Mouse (Mus musculus) mesoderm, embryonic 11.5 days (tissue): ENCODE results near the gene Eps8l2.

ENCODE experiments used
- DNase-seq: peaks from one replicate; pipeline ENCODE4 v3.0.0-alpha.2; 2012; ENCODE audit warnings: low read depth, low spot score

Gene Eps8l2

GRCm38 (mm10) chr7:141338576-141339131 lies at the start of gene Eps8l2:
Gene Eps8l2, plus strand, starts transcription at chr7:141338880.
- DNase-seq = no peak

DNA sequence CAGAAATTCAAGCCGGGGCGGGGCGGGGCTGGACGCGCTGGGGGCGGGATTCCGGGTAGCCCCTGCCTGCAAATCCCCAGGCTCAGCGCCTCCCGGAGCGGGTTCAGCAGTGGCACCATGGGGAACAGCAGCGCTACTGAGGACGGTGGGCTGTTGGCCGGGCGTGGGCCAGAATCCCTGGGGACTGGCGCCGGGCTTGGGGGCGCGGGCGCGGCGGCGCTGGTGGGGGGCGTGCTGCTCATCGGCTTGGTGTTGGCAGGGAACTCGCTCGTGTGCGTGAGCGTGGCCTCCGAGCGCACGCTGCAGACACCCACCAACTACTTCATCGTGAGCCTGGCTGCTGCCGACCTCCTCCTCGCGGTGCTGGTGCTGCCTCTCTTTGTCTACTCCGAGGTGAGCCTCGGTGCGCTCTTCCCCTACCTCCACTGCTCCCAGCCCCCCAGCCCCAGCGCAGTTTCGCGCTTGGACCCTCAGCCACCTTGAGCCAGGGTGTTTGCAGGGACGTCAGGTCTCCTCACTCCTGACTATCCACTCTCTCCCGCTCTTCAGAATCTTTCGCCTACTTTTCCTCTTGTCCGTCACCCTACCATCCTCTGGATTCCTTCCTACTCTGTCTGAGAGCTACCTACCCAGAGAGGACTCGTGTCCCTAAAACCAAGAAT lies 46.6 kb upstream of the Eps8l2 start, which contains the start of gene Drd4:
Gene Drd4, plus strand, starts transcription at position 86 of the 662 bp plus-strand sequence.
- peak; percentile 65 for DNase-seq

DNA sequence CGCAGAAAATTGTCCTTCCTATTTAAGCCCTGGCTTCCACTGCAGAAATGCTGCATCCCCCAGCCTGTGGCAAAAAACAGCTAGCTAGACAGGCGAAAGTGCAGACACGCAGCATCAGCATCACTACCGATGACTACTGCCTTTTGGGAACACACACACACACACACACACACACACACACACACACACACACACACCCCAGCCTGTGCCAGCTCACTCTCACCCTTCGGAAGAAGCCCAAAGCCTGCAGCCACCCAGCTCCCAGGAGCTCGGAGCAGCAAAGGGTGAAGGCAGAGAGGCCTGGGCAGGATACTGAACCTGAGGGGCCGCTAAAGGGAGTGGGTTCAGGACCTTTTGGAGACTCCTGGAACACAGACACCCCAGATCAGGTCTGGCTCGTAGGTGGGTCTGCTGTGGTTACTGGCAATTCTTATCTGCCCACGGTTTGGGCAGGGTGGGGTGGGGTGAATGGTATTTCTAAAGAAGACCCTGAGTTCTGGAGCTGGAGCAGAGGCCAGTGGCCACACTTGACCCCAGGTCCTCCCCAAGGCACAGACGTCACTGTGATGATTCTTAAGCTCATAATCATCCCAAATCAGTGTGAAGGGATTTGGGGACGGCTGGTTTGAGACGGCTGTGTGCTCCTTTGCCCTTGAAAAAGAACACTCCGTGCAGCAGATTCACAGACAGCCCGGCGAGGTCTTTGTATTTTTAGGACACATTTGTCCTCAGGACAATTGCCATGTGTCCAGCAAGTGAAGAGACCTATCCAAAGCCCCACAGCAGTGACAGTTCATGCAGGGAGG lies 45.9 kb upstream of the Eps8l2 start:
- no peak for DNase-seq

- peak; percentile 64 for DNase-seq
Measured at GRCm38 (mm10) chr7:141293852-141294471, 44.7 kb upstream of the Eps8l2 start.

- no peak for DNase-seq
Measured at GRCm38 (mm10) chr7:141294479-141294878, 44.2 kb upstream of the Eps8l2 start.

DNA sequence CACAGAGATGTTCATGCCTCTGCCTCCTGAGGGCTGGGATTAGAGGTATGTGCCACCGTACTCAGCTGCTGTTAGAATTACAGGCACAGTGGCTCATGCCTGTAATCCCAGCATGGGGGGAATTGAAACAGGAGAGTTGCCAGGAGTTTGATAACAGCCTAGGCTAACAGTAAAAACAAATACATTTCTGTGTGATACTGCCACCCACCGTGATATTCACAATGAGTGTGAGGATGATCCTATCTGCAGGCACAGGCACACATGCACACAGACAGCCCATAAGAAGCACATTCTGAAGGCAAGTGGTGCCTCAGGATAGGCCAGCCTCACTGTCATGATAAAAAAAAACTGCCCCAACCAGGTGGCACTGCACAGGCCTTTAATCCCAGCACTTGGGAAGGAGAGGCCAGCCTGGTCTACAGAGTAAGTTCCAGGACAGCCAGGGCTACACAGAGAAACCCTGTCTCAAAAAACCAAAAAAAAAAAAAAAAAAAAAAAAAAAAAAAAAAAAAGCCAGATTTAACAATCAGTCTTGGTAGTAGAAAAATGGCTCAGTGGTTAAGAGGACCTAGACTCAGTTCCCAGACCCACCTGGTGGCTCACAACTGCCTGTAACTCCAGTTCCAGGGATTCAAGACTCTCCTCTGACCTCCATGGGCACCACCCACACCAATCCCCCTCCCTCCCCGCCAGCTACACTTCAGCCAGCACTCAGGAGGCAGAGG lies 40.6 kb upstream of the Eps8l2 start:
- no peak for DNase-seq

DNA sequence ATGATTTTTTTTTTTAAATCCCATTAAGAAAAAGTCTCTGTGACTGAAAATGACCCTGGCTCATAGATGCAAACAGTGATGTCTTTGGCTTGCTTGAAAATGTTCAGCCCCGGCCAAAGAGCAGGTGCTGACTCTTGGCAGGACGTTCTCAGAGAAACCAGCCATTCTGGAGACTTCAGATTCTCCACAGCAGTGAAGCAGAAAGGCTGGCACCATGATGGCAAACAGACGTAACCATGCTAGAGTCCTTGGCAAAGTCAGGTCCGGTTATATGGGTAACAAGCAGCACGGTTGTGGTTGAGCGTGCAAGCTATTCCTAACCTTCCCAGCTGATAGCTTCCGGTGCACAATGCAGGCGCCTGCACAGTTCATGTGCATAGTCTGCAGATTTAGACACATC lies 39.5 kb upstream of the Eps8l2 start:
- no peak for DNase-seq

DNA sequence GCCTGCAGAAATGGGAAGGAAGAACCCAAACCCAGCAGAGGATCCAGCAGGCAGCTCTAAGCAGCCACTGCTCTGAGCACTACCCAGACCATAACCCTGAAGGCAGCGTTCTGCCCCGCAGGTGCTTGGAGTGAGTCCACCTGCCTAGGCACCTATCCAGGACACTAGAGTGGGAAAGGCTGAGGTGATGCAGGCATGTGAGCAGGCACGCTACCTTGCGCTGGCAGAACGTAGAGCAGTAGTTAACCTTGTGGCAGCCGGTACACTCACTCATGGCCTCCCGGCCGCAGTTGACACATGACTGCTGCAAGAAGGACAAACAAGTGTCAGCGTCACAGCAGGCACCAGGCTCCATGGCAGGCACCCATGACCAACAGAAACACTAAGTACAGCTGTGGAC lies 37.3 kb upstream of the Eps8l2 start:
- no peak for DNase-seq

DNA sequence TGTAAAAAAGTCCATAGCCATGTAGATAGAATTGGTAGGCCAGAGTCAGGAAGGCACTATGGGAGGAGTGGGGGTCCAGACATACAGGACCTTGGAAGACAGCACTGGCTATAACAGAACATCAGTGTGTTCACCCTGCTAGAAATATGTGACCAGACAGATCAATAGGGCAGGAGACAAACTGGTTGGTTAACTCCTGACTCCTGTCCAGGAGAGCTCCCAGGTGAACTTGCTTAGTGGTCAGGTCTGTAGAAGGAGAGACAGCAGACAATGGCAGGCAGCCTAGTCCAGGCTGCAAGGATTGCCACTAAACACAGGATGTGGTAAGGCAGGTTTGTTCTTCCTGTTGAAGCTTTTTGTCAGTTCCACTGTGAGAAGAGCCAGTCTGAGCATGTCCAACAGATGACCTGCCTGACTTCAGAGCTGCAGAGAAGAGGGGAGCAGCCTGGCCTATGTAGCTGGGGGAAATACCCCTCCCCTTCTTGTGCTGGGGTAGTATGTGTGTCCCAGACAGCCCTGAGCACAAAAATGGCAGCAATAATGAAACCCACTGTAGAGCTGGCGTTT lies 35.9 kb upstream of the Eps8l2 start:
- DNase-seq = no peak

- DNase-seq = no peak
Measured at GRCm38 (mm10) chr7:141304537-141304936, 34.1 kb upstream of the Eps8l2 start.

DNA sequence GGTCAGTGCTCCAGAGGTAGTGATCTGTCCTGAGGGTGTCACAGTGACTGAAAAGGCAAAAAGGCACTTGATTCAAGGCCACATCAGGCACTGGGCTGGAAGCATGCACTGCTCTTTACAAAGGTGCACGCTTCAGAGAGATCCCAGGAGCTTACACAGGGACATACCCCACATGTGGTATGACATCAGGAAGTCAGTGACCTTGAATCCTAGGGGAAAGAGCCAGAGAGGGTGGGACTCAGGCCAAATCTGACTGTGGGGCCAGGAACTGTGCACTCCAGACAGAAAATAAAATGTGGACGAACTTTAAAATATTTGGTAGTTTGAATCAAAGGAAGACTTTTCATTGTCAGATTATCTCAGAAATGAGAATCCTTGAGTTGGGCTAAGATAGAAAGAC lies 24.3 kb upstream of the Eps8l2 start:
- DNase-seq = no peak

- no peak for DNase-seq
Measured at GRCm38 (mm10) chr7:141315076-141315475, 23.6 kb upstream of the Eps8l2 start.

GRCm38 (mm10) chr7:141315974-141316373 lies 22.7 kb upstream of the Eps8l2 start:
- DNase-seq = no peak

- DNase-seq = no peak
Measured at GRCm38 (mm10) chr7:141317619-141318132, 21.0 kb upstream of the Eps8l2 start.

DNA sequence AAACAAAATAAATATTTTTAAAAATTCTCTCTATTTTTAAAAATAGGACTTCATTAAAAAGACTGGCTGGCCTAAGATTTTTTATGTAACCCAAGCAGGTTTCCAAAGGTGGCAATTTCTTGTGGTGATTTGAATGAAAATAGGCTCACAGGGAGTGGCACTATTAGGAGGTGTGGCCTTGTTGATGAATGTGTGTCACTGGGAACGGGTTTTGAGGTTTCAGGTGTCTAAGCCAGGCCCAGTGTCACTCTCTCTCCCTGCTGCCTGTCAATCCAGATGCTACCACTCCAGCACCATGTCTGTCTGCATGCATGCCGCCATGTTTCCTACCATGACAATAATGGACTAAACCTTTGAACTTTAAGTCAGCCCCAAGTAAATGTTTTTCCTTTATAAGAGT lies 19.2 kb upstream of the Eps8l2 start:
- DNase-seq = no peak

- DNase-seq = no peak
Measured at GRCm38 (mm10) chr7:141324686-141325085, 14.0 kb upstream of the Eps8l2 start.

DNA sequence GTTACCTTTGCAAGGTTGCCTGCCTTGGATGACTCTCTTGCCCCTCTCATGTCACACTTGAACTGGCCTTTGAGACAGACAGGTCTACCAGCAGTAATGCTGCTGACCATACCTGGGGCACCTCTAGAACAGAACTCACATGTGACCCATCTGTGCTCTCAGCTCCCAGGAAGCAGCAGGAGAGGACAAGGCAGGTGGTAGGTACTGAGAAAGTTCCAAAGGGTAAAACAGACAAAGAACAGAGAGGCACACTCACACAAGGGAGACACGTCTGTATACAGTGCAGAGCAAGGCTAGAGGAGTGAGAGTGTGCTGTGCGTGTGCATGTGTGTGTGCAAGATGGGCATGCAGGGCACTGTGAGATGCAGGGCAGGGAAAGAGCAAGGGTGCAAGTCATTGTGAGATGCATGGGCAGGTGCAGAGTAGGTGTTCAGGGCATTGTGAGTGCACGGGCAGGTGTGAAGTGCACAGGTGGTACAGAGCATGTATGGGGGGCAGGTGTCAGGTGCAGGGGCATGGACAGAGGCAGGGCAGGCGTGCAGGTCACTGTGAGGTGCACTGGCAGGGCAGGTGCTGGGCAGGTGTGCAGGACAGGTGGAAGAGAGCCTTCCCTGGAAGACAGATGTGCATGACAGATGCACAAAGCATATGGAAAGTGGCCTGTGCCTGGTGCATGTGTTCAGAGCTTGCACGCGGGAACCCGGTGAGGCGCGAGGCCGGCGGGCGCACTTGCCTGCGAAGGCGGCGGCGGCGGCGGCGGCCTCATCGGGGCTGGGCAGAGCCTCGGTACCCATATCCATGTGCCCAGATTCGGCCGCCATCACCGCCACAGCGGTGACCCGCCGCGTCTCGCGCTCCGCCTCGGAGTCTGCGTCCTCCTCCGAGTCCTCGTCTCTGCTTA lies 11.9 kb upstream of the Eps8l2 start:
- peak; percentile 41 for DNase-seq

DNA sequence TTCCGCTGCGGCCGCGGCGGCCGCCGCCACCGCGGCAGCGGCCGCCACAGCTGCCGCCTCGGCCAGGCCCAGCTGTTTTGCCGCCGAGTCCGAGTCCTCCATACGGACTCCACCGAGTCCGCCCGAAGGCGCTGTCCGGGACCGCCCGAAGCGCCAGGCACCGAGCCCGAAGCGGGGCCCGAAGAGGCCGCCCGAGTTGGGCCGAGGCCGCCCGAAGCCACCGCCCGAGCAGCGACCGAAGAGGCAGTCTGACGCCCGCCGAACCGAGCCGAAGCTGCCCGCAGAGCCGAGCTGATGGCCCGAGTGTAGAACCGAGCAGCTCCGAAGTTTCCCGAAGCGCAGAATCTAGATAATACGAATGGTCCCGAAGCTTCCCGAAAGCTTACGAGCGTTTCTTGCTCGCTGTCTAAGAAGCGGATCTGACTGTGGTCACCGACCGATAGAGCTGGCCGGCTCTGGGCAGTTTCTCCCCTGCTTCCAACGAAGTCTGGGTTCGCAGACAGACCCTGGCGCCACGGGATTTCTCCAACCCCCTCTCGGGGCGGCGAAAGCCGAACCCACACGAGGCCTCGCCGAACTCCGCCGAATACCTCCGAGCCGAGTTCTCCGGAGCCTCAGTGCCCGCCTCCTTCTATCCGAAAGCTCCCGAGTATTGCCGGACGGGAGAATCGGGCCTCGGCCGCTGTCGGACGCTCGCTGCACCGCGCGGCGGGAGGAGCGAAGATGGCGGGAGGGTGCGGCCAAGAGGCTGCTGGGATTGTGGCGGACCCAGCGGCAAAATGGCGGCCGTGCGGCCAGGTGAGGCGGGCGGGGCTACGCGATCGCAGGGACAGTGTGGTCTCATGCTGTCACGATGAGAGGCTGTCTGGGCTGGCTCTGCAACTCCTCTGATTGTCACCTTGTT lies 11.0 kb upstream of the Eps8l2 start, which contains the start of the genes Deaf1 and Tmem80:
Gene Deaf1, minus strand, starts transcription at position 222 of the 904 bp plus-strand sequence.
Gene Tmem80, plus strand, starts transcription at position 271 of the 904 bp plus-strand sequence.
- peak; percentile 98 for DNase-seq
